Mouse (Mus musculus) stomach, postnatal 0 days (tissue): ENCODE results near the gene Dpm1.

Experiments used
- CTCF ChIP-seq: IDR thresholded peaks from 2 replicates; pipeline ENCODE4 v1.5.1; 2016; ENCODE audit warnings: antibody characterized with exemption, low read depth, mild to moderate bottlenecking, moderate library complexity
- EP300 ChIP-seq: optimal IDR thresholded peaks from 2 replicates; pipeline ENCODE3; 2016; ENCODE audit warnings: antibody characterized with exemption

GRCm38 (mm10) chr2:168193685-168194084 is 36.7 kb downstream of the Dpm1 start:
- TF ChIP-seq CTCF (no peak), EP300 (no peak)
